8 mouse cellular contexts compared by ENCODE assay signal in genomic region chr10:23795871-23796520, GRCm38 (mm10). TPM values are rescaled to one million over a fixed set of nuclear protein-coding genes. Genes with fewer than 3 reads are reported as not detected.
A peak's percentile ranks its signal among the peaks of the same experiment; 100 is the strongest.
DNase-seq lines count a peak whose midpoint lies in the region; ATAC-seq and TF ChIP-seq lines count a peak whose summit lies in the region.
"Had no signal": no experiment of that assay in that cellular context is flagged by ENCODE, and none has a peak within 500 bp of the region (broad histone marks: within the 10 kb centered on the region; RNA-seq: fewer than 3 reads in every experiment).

No protein-coding gene starts in this region.

- ATAC-seq in liver, embryonic 11.5 days (replicated peaks; ENCODE audit: low FRiP score), result no peak
- ATAC-seq in forebrain, embryonic 13.5 days, result peak; percentile 11
- ATAC-seq in intestine, postnatal 0 days, result no peak
- ATAC-seq in neural tube, embryonic 15.5 days (ENCODE audit: low FRiP score), result no peak
- ATAC-seq in activated CD4-positive, CD25-positive, alpha-beta regulatory T cell, adult 4 months, result no peak

- H3K36me3 ChIP-seq in liver, embryonic 11.5 days (ENCODE audit: control insufficient read depth, insufficient read depth, low read length), result no peaks in the 10 kb centered on the region
- H3K36me3 ChIP-seq in forebrain, embryonic 13.5 days (ENCODE audit: poor library complexity, severe bottlenecking), result peaks cover 3% of the 10 kb centered on the region
- H3K36me3 ChIP-seq in intestine, postnatal 0 days (ENCODE audit: control insufficient read depth, insufficient read depth), result peaks cover 7% of the 10 kb centered on the region
- 0 out of 2 replicates have a peak, but pooled peaks cover 6% of the 10 kb centered on the region for H3K36me3 ChIP-seq in neural tube, embryonic 15.5 days

- no peak for DNase-seq in liver, embryonic 11.5 days (ENCODE audit: low spot score)
- no peak for DNase-seq in liver
- DNase-seq in Muller cell, postnatal 12 days (ENCODE audit: inconsistent ontology term), result no peak
- DNase-seq: thymus, adult 2 months had no signal

- H3K4me1 ChIP-seq in liver, embryonic 11.5 days (replicated peaks; ENCODE audit: control insufficient read depth, insufficient read depth, low read length), result 0 out of 2 replicates have a peak, but pooled peaks cover 3% of the 10 kb centered on the region
- H3K4me1 ChIP-seq in forebrain, embryonic 13.5 days, result peaks cover 13% of the 10 kb centered on the region
- no peaks in the 10 kb centered on the region for H3K4me1 ChIP-seq in intestine, postnatal 0 days (replicated peaks; ENCODE audit: control insufficient read depth, insufficient read depth, low read length)
- H3K4me1 ChIP-seq in neural tube, embryonic 15.5 days, result peaks cover 18% of the 10 kb centered on the region

- no peaks in the 10 kb centered on the region for H3K9me3 ChIP-seq in liver, embryonic 11.5 days (ENCODE audit: control insufficient read depth, low read length)
- H3K9me3 ChIP-seq in forebrain, embryonic 13.5 days (replicated peaks), result no peaks in the 10 kb centered on the region
- H3K9me3 ChIP-seq in intestine, postnatal 0 days (ENCODE audit: control insufficient read depth), result no peaks in the 10 kb centered on the region
- H3K9me3 ChIP-seq in neural tube, embryonic 15.5 days (replicated peaks), result no peaks in the 10 kb centered on the region

- H3K27ac ChIP-seq in liver, embryonic 11.5 days (ENCODE audit: low read depth, low read length), result no peak overlapping the region
- no peak overlapping the region for H3K27ac ChIP-seq in forebrain, embryonic 13.5 days
- H3K27ac ChIP-seq in intestine, postnatal 0 days (ENCODE audit: low read depth, low read length), result peak overlapping the region; percentile 60; the same call in 1 of the 2 replicates
- H3K27ac ChIP-seq in neural tube, embryonic 15.5 days (replicated peaks), result no peak overlapping the region; the same call in 1 of the 2 replicates

- H3K9ac ChIP-seq in liver, embryonic 11.5 days (ENCODE audit: low read depth, low read length), result no peak overlapping the region
- peak overlapping the region; percentile 86; the same call in 1 of the 2 replicates for H3K9ac ChIP-seq in forebrain, embryonic 13.5 days
- H3K9ac ChIP-seq in intestine, postnatal 0 days (ENCODE audit: low read depth, low read length), result peak overlapping the region; percentile 70; the same call in 1 of the 2 replicates
- H3K9ac ChIP-seq in neural tube, embryonic 15.5 days (replicated peaks), result peak overlapping the region; percentile 76; the same call in 1 of the 2 replicates

- H3K4me2 ChIP-seq in liver, embryonic 11.5 days, result peak overlapping the region; percentile 75; the same call in 1 of the 2 replicates
- H3K4me2 ChIP-seq in forebrain, embryonic 13.5 days, result peak overlapping the region; percentile 74
- peak overlapping the region; percentile 73 for H3K4me2 ChIP-seq in intestine, postnatal 0 days (replicated peaks; ENCODE audit: low read depth)
- H3K4me2 ChIP-seq in neural tube, embryonic 15.5 days, result peak overlapping the region; percentile 70

- no peaks in the 10 kb centered on the region for H3K27me3 ChIP-seq in liver, embryonic 11.5 days (replicated peaks; ENCODE audit: control insufficient read depth, insufficient read depth, low read length)
- H3K27me3 ChIP-seq in forebrain, embryonic 13.5 days, result no peaks in the 10 kb centered on the region
- H3K27me3 ChIP-seq in intestine, postnatal 0 days (replicated peaks; ENCODE audit: control insufficient read depth, insufficient read depth, low read length), result no peaks in the 10 kb centered on the region
- no peaks in the 10 kb centered on the region for H3K27me3 ChIP-seq in neural tube, embryonic 15.5 days (replicated peaks)

- 72% methylated on average over 9 of the region's 9 CpGs for WGBS in liver, embryonic 11.5 days
- 43% methylated on average over 9 of the region's 9 CpGs for WGBS in forebrain, embryonic 13.5 days
- 58% methylated on average over 9 of the region's 9 CpGs for WGBS in intestine, postnatal 0 days
- 56% methylated on average over 9 of the region's 9 CpGs for WGBS in neural tube, embryonic 15.5 days

- no peak overlapping the region for H3K4me3 ChIP-seq in liver, embryonic 11.5 days (ENCODE audit: low read depth, low read length)
- peak overlapping the region; percentile 66 for H3K4me3 ChIP-seq in forebrain, embryonic 13.5 days
- H3K4me3 ChIP-seq in intestine, postnatal 0 days (ENCODE audit: low read depth, low read length), result peak overlapping the region; percentile 60; the same call in 1 of the 2 replicates
- peak overlapping the region; percentile 64 for H3K4me3 ChIP-seq in neural tube, embryonic 15.5 days (replicated peaks)

- TF ChIP-seq CTCF in intestine, postnatal 0 days (IDR thresholded peaks at IDR 0.05; ENCODE audit: low read depth), result no peak

RNA-seq across cellular contexts. Expression of gene Slc18b1, which starts 0.8 kb away (rescaled TPM):
- 5.6 and 6.3 TPM in 2 replicates for polyA plus RNA-seq in liver, embryonic 11.5 days (2014; fragmentation: Nextera tagmentation; extraction: Ambion mirVana)
- 15.9 and 16.7 TPM in 2 replicates for polyA plus RNA-seq in forebrain, embryonic 13.5 days (2015; fragmentation: Nextera tagmentation; extraction: Ambion mirVana)
- polyA plus RNA-seq in intestine, postnatal 0 days (2015; fragmentation: Nextera tagmentation; extraction: Ambion mirVana), result 12.9 and 14.0 TPM in 2 replicates
- 18.1 and 21.1 TPM in 2 replicates for polyA plus RNA-seq in neural tube, embryonic 15.5 days (2015; fragmentation: Nextera tagmentation; extraction: Ambion mirVana)
- polyA plus RNA-seq in activated CD4-positive, CD25-positive, alpha-beta regulatory T cell, adult 4 months (2017; shearing (Covaris generic)), result under 1 TPM in 1 of 2 experiments, not detected in 1; 0.25 TPM

RNA-seq across cellular contexts. Expression of gene Rps12, which starts 8.9 kb away (rescaled TPM):
- polyA plus RNA-seq in liver, embryonic 11.5 days (2014; fragmentation: Nextera tagmentation; extraction: Ambion mirVana), result 260 and 303 TPM in 2 replicates
- polyA plus RNA-seq in forebrain, embryonic 13.5 days (2015; fragmentation: Nextera tagmentation; extraction: Ambion mirVana), result 142 and 148 TPM in 2 replicates
- polyA plus RNA-seq in intestine, postnatal 0 days (2015; fragmentation: Nextera tagmentation; extraction: Ambion mirVana), result 144 and 151 TPM in 2 replicates
- polyA plus RNA-seq in neural tube, embryonic 15.5 days (2015; fragmentation: Nextera tagmentation; extraction: Ambion mirVana), result 96.4 and 125 TPM in 2 replicates
- 100 to 1,000 TPM; 116 to 930 TPM for polyA plus RNA-seq in activated CD4-positive, CD25-positive, alpha-beta regulatory T cell, adult 4 months (2017; shearing (Covaris generic))

RNA-seq across cellular contexts. Expression of gene Vnn3, which starts 55.3 kb away (rescaled TPM):
- not detected in 2 replicates for polyA plus RNA-seq in liver, embryonic 11.5 days (2014; fragmentation: Nextera tagmentation; extraction: Ambion mirVana)
- not detected in 2 replicates for polyA plus RNA-seq in forebrain, embryonic 13.5 days (2015; fragmentation: Nextera tagmentation; extraction: Ambion mirVana)
- 0.10 TPM in 1 of 2 replicates, not detected in the other for polyA plus RNA-seq in intestine, postnatal 0 days (2015; fragmentation: Nextera tagmentation; extraction: Ambion mirVana)
- not detected in 2 replicates for polyA plus RNA-seq in neural tube, embryonic 15.5 days (2015; fragmentation: Nextera tagmentation; extraction: Ambion mirVana)
- polyA plus RNA-seq in activated CD4-positive, CD25-positive, alpha-beta regulatory T cell, adult 4 months (2017; shearing (Covaris generic)), result not detected
